Mouse (Mus musculus) cerebellum, adult 11-12 months (tissue): ENCODE results near the gene Cend1.

Experiments
- DNase-seq: peaks from one replicate; pipeline ENCODE4 v3.0.0; 2022

The Cend1 gene

DNA sequence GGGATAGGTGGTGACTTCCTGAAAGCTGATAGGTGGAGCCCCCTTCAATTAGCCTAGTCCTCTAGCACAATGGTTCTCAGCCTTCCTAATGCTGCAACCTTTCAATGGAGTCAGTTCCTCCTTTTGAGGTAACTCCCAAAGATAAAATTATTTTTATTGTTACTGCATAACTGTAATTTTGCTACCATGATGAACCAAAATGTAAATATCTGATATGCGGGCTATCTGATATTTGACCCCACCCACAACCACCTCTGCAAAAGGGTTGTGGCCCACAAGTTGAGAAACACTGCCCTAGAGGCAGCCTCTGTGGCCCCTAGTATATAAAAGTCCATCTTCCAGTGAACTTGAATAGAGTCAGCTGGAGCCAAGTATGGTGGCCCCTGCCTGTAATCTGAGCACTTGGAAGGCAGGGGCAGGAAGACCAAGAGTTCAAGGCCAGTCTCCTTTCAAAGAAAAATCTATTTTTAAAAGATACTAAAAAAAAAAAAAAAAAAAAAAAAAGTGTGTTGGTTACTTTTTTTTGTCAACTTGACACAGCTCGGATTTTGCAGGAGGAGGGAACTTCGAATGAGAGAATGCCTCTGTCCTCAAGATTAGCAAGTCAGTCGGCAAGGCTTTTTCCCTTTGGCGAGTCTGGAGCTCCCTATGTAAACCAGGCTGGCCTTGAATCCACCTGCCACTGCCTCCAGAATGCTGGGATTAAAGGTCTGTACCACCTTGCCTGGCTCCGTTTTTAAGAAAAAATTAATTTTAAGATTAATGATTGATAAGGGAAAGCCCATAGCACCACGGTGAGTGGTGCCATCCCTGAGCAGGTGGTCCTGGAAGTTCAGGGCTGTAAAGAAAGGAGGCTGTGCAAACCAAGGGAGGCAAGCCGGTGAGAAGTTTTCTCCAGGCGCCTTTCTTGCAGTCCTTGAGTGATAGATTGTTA, 38.7 kb downstream of the Cend1 start:
- no peak for DNase-seq

DNA sequence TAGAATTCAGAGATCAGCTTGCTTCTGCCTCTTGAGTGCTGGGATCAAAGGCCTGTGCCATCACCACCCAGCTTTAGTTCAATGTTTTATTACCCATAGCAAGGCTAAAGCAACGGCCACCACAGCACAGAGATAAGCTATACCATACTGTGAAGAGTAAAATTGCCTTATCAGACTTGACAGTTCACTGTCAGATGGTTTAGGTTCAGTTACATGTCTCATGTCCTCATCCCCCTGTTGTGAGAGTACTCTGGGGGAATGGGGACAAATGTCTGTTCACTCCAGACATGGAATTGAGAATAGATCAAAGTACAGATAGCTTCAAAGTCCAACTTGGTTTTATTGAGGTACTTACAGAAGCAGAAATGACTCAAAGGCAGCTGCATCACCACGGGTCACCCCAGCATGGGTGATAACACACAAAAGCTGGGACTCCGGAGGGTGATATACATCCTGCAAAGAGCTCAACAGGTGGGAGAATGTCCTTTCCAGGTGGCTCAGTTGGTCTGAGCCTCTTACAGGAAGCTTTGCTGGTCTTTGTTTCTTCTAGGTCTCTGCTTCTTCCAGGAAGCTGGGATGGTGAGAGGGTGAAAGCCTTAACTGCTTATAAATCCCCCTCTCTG, 40.7 kb downstream of the Cend1 start:
- no peak for DNase-seq

DNA sequence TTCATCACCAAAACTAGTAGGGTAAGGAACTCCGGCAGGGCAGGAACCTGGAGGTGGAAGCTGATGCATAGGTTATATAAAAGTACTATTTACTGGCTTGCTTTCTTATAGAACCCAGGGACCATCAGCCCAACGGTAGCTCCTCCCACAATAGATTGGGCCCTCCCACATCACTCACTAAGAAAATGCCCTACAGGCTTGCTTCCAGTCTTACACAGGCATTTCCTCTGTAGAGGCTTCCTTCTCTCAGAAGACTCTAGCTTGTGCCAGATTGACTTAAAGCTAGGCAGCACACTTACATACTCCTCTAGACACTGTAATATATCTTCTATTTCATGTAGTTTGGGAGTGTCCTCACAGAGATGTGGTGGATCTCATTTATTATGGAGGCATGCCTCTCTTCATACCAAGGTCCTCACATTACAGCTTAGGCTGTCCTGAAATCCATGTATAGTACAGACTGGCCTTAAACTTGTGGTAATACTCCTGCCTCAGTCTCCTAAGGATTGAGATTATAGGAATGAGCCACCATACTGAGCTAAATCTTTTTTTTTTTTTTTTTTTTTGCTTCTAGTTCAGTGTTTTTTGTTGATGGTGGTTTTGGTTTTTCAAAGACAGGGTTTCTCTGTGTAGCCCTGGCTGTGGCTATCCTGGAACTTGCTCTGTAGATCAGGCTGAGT, 41.3 kb downstream of the Cend1 start:
- DNase-seq: no peak

DNA sequence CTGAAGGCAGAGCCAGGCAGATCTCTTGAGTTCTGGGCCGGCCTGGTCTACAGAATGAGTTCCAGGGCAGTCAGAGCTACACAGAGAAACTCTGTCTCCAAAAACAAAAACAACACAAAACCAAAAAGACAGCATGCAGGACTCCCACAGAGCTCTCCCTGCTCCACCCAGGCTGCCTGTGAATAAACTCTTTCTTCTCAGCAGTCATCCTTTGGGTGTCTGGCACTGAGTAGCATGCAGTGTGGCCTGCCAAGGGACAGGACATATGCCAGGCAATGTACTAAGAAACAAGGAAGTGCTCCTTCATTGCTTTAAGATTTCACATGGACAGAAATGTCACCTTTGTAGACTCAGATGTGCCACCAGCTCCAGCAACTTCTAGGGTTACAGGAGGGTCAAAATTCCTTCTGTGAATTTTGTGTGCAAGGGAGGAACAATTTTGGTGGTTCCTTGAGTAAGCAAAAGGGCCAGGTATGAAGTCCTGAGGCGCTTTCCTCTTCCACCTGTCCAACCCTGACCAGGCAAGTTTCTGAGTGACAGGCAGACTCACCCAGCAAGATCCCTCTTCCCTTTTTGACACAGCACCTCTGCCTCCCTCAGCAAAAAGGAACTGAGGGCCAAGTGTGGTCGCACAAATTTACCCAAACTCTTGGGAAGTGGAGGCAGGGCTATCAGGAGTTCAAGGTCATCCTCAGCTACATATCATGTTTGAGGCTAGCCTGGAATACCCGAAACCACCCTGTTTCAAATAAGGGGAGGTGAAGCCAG, 48.0 kb downstream of the Cend1 start:
- no peak for DNase-seq

DNA sequence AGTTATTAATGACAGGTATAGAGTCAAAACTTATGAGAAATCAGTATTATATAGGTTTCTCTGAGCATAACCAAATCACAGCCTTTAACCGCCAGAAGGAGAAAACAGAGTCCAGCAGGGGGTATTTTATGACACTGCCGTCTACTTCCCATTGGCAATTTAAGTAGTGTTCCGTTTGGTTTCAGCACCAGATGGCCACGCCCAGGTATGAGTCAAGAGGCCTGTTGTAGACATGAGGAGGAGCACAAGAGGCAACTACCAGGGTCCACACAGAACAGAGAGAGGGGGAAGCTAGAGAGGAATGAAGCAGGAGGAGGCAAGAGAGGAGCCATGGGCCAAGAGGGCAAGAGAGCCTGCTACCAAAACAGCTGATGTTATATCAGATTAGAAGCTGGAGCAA, 49.7 kb downstream of the Cend1 start:
- DNase-seq: no peak
